37 mouse cellular contexts compared by ENCODE assay signal in the genomic region with DNA sequence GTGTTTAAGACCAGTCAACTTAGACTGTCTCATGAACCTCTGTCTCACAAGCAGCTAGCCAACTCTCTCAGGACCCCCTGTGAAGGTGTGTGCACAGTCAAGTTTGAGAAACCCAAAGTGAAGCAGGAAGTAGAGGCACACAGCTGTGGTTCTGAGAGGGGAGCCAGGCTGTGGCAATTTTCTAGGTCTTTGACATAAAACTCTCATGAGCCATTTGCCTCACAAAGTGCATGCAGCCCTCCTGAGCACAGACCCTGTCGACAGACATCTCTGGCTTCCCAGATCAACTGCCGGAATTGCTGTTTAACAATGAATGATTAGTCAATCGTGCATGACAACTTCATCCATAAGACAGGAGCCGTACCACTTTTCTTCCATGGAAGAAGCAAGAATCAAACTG. TPM values are rescaled to one million over a fixed set of nuclear protein-coding genes. Genes with fewer than 3 reads are reported as not detected.
DNase-seq lines count a peak whose midpoint lies in the region; ATAC-seq and TF ChIP-seq lines count a peak whose summit lies in the region.
"Had no signal": no experiment of that assay in that cellular context is flagged by ENCODE, and none has a peak within 500 bp of the region (broad histone marks: within the 10 kb centered on the region; RNA-seq: fewer than 3 reads in every experiment).

No protein-coding gene starts in this region.

- no peak for TF ChIP-seq CTCF in spleen, adult 2 months (IDR thresholded peaks at IDR 0.05; ENCODE audit: extremely low read depth, insufficient read depth, insufficient read length, insufficient replicate concordance)

- H3K27me3 ChIP-seq in spleen, adult 2 months (ENCODE audit: control insufficient read depth, insufficient read depth, low read length), result no peaks in the 10 kb centered on the region
- H3K27me3 ChIP-seq: lung, embryonic 15.5 days; midbrain, embryonic 15.5 days; neural tube, embryonic 13.5 days; stomach, embryonic 15.5 days had no signal

- H3K4me1 ChIP-seq in spleen, adult 2 months (ENCODE audit: control insufficient read depth, insufficient read depth, insufficient read length), result no peaks in the 10 kb centered on the region
- H3K4me1 ChIP-seq: forebrain, embryonic 12.5 days; heart, embryonic 13.5 days; hindbrain, embryonic 13.5 days; lung, embryonic 15.5 days; midbrain, embryonic 10.5 days; midbrain, embryonic 15.5 days; neural tube, embryonic 13.5 days; stomach, embryonic 15.5 days had no signal

- intact Hi-C loops in left cerebral cortex, postnatal 10 days (cut with DNase I), result no loop called here

- peak; percentile 44 for DNase-seq in CD4-positive, CD25-positive, alpha-beta regulatory T cell, adult 2 months (ENCODE audit: low read depth, low spot score)
- no peak for DNase-seq in spleen, adult 2 months (ENCODE audit: low read depth in 1 of 2, low spot score in 2 of 2)
- no peak for DNase-seq in spleen, postnatal 4 days (ENCODE audit: low spot score in 2 of 2)
- peak; percentile 79 for DNase-seq in thymus, postnatal 14 days
- no peak for DNase-seq in layer of hippocampus, postnatal 10 days (ENCODE audit: low spot score in 2 of 2)
- DNase-seq in frontal cortex, postnatal 10 days (ENCODE audit: low spot score in 2 of 2), result no peak
- DNase-seq in left cerebral cortex, postnatal 10 days (ENCODE audit: extremely low spot score in 1 of 2, low spot score in 2 of 2), result no peak
- DNase-seq: adrenal gland, postnatal 14 days; cerebellum, adult 11-12 months; cerebellum, adult 9-11 months; gastrocnemius, postnatal 36 days; heart, adult 2 months; heart, postnatal 4 days; kidney, adult 9 months; kidney, postnatal 10 days; right cerebral cortex, postnatal 4 days had no signal

- no peak; the same call in 1 of the 2 replicates for TF ChIP-seq POLR2A in spleen, adult 2 months (IDR thresholded peaks at IDR 0.05; ENCODE audit: low read depth, low read length)

- H3K4me3 ChIP-seq in spleen, adult 2 months (ENCODE audit: extremely low read depth, insufficient read depth, insufficient read length), result peak overlapping the region; percentile 63
- H3K4me3 ChIP-seq: erythroblast, embryonic 14.5 days; forebrain, embryonic 12.5 days; heart, adult 2 months; heart, embryonic 13.5 days; hindbrain, embryonic 13.5 days; limb, embryonic 12.5 days; lung, embryonic 15.5 days; midbrain, embryonic 10.5 days; midbrain, embryonic 15.5 days; myocyte; neural tube, embryonic 13.5 days; stomach, embryonic 15.5 days had no signal

- 66% methylated on average over 4 of the region's 4 CpGs for WGBS in spleen, adult 2 months

- ATAC-seq in CD4-positive, CD25-positive, alpha-beta regulatory T cell, adult 4 months, result no peak
- ATAC-seq: intestine, postnatal 0 days; midbrain, embryonic 15.5 days; Patski had no signal

- no peaks in the 10 kb centered on the region for H3K36me3 ChIP-seq in spleen, adult 2 months (ENCODE audit: control insufficient read depth, insufficient read depth, low read length)
- H3K36me3 ChIP-seq: forebrain, embryonic 12.5 days; heart, embryonic 13.5 days; hindbrain, embryonic 13.5 days; limb, embryonic 12.5 days; lung, embryonic 15.5 days; midbrain, embryonic 10.5 days; midbrain, embryonic 15.5 days; neural tube, embryonic 13.5 days; stomach, embryonic 15.5 days had no signal

- H3K27ac ChIP-seq in spleen, adult 2 months (ENCODE audit: insufficient read depth, low read length), result peak overlapping the region; percentile 88
- H3K27ac ChIP-seq: forebrain, embryonic 12.5 days; heart, adult 2 months; heart, embryonic 13.5 days; hindbrain, embryonic 13.5 days; limb, embryonic 12.5 days; lung, embryonic 15.5 days; midbrain, embryonic 10.5 days; midbrain, embryonic 15.5 days; neural tube, embryonic 13.5 days; stomach, embryonic 15.5 days had no signal

RNA-seq across cellular contexts. Expression of a gene that starts 1.1 kb away (rescaled TPM):
- polyA plus RNA-seq in CD4-positive, CD25-positive, alpha-beta regulatory T cell, adult 4 months (2017; shearing (Covaris generic)), result 1,000 to 10,000 TPM; 1,413 to 1,834 TPM
- polyA plus RNA-seq in spleen, adult 2 months (2012; rRNA removed), result 42.8 and 44.8 TPM in 2 replicates
- not detected for total RNA-seq in layer of hippocampus, postnatal 10 days (2021)
- not detected for total RNA-seq in left cerebral cortex, postnatal 10 days (2021)
- total RNA-seq: common myeloid progenitor, adult 5-6 weeks; left cerebral cortex, postnatal 25 days; megakaryocyte progenitor cell, adult 5-6 weeks; MEL had no signal
- polyA plus RNA-seq: C2C12; forebrain, embryonic 12.5 days; hindbrain, embryonic 13.5 days; liver, embryonic 16.5 days; midbrain, embryonic 10.5 days; myocyte; Patski had no signal

RNA-seq across cellular contexts. Expression of a gene that starts 26.8 kb away (rescaled TPM):
- polyA plus RNA-seq in CD4-positive, CD25-positive, alpha-beta regulatory T cell, adult 4 months (2017; shearing (Covaris generic)), result 100 to 1,000 TPM; 544 to 973 TPM
- 19.6 and 24.0 TPM in 2 replicates for polyA plus RNA-seq in spleen, adult 2 months (2012; rRNA removed)
- total RNA-seq in layer of hippocampus, postnatal 10 days (2021), result not detected
- total RNA-seq in left cerebral cortex, postnatal 10 days (2021), result not detected
- total RNA-seq: left cerebral cortex, postnatal 25 days; MEL had no signal
- polyA plus RNA-seq: C2C12; embryonic facial prominence, embryonic 14.5 days; erythroblast, embryonic 14.5 days; forebrain, embryonic 12.5 days; hindbrain, embryonic 13.5 days; limb, embryonic 12.5 days; midbrain, embryonic 10.5 days; midbrain, embryonic 15.5 days; myocyte; neural tube, embryonic 13.5 days; Patski had no signal

RNA-seq across cellular contexts. Expression of a gene that starts 28.1 kb away (rescaled TPM):
- polyA plus RNA-seq in CD4-positive, CD25-positive, alpha-beta regulatory T cell, adult 4 months (2017; shearing (Covaris generic)), result 1,000 to 10,000 TPM; 1,425 to 1,626 TPM
- 12.8 and 14.5 TPM in 2 replicates for polyA plus RNA-seq in spleen, adult 2 months (2012; rRNA removed)
- total RNA-seq in layer of hippocampus, postnatal 10 days (2021), result not detected
- total RNA-seq in left cerebral cortex, postnatal 10 days (2021), result not detected
- total RNA-seq: left cerebral cortex, postnatal 25 days had no signal
- polyA plus RNA-seq: C2C12; erythroblast, embryonic 14.5 days; hindbrain, embryonic 13.5 days; midbrain, embryonic 10.5 days; midbrain, embryonic 15.5 days; neural tube, embryonic 13.5 days; Patski had no signal

RNA-seq across cellular contexts. Expression of a gene that starts 31.3 kb away (rescaled TPM):
- under 1 TPM; 0.16 to 0.24 TPM for polyA plus RNA-seq in CD4-positive, CD25-positive, alpha-beta regulatory T cell, adult 4 months (2017; shearing (Covaris generic))
- polyA plus RNA-seq in spleen, adult 2 months (2012; rRNA removed), result 0.49 TPM in 2 replicates
- 1 to 10 TPM in 1 of 2 experiments, under 1 TPM in 1; 0.39 to 1.1 TPM for total RNA-seq in layer of hippocampus, postnatal 10 days (2021)
- total RNA-seq in left cerebral cortex, postnatal 10 days (2021), result 1 to 10 TPM in 1 of 2 experiments, under 1 TPM in 1; 0.95 to 1.4 TPM
- total RNA-seq: common myeloid progenitor, adult 5-6 weeks; megakaryocyte progenitor cell, adult 5-6 weeks had no signal
- polyA plus RNA-seq: C2C12; erythroblast, embryonic 14.5 days; myocyte; Patski had no signal

RNA-seq across cellular contexts. Expression of a gene that starts 42.9 kb away (rescaled TPM):
- polyA plus RNA-seq in CD4-positive, CD25-positive, alpha-beta regulatory T cell, adult 4 months (2017; shearing (Covaris generic)), result 10 to 100 TPM; 26.6 to 40.4 TPM
- 6.5 and 9.5 TPM in 2 replicates for polyA plus RNA-seq in spleen, adult 2 months (2012; rRNA removed)
- 100 to 1,000 TPM in 1 of 2 experiments, 10 to 100 TPM in 1; 92.4 to 104 TPM for total RNA-seq in layer of hippocampus, postnatal 10 days (2021)
- total RNA-seq in left cerebral cortex, postnatal 10 days (2021), result 100 to 1,000 TPM in 1 of 2 experiments, 10 to 100 TPM in 1; 96.1 to 101 TPM

Comparison
In these comparisons a context has a peak if more than half of its experiments do, and no peak if none do; other contexts are left out.
1. DNase-seq: peak in CD4-positive, CD25-positive, alpha-beta regulatory T cell, adult 2 months (single experiment) and thymus, postnatal 14 days (single experiment); none in spleen, adult 2 months (0 of 2), spleen, postnatal 4 days (0 of 2), layer of hippocampus, postnatal 10 days (0 of 2), frontal cortex, postnatal 10 days (0 of 2) and left cerebral cortex, postnatal 10 days (0 of 2).